Mouse (Mus musculus) brain, embryonic 14.5 days (tissue): Measurements from ENCODE around the gene Wnt4.

ENCODE experiments used
- CTCF ChIP-seq: fragments of 200-500 bp; IDR thresholded peaks from 2 replicates; pipeline ENCODE4 v1.5.1; 2012; ENCODE audit warnings: inconsistent platforms, mild to moderate bottlenecking, moderate library complexity, borderline replicate concordance; ENCODE audit not compliant: insufficient read depth, insufficient read length; ENCODE audit errors: extremely low read depth
- POLR2A ChIP-seq: fragments of 200-500 bp; IDR thresholded peaks from 2 replicates; pipeline ENCODE4 v1.6.1; 2012; ENCODE audit warnings: mild to moderate bottlenecking, inconsistent platforms, borderline replicate concordance; ENCODE audit not compliant: poor library complexity, insufficient read depth, insufficient read length, severe bottlenecking; ENCODE audit errors: extremely low read depth

- no peak for TF ChIP-seq CTCF
- TF ChIP-seq POLR2A = no peak
These were observed 9.9 kb downstream of the Wnt4 start for GRCm38 (mm10) chr4:137287206-137287605.
